Mouse (Mus musculus) liver, postnatal 0 days (tissue): Measurements from ENCODE around the gene Fcor. TPM values are rescaled to one million over a fixed set of nuclear protein-coding genes. Genes with fewer than 3 reads are reported as not detected.
A peak's percentile ranks its signal among the peaks of the same experiment; 100 is the strongest.

Experiments
- ATAC-seq: fragments of 200-750 bp; cut with Nextera tagmentation; 2 replicates; pipeline ENCODE4 v1.8.0; 2017; ENCODE audit warnings: mild to moderate bottlenecking, moderate library complexity
- DNase-seq: peaks from one replicate; pipeline ENCODE4 v3.0.0-alpha.2; 2016
- H3K27ac ChIP-seq: fragments of 300-500 bp; sonication (generic); 2 replicates; pipeline ENCODE4 v1.5.1; 2014; ENCODE audit warnings: antibody characterized with exemption, moderate library complexity, mild to moderate bottlenecking, low read depth
- H3K27me3 ChIP-seq: fragments of 300-500 bp; sonication (generic); 2 replicates; pipeline ENCODE4 v1.6.1; 2014; ENCODE audit warnings: low read length, control low read depth, mixed read lengths; ENCODE audit not compliant: insufficient read depth
- H3K36me3 ChIP-seq: fragments of 300-500 bp; sonication (generic); replicated peaks from 2 replicates; pipeline ENCODE4 v1.6.1; 2014; ENCODE audit warnings: mild to moderate bottlenecking, control low read depth, low read length, moderate library complexity, mixed read lengths; ENCODE audit not compliant: insufficient read depth
- H3K4me1 ChIP-seq: fragments of 300-500 bp; sonication (generic); 2 replicates; pipeline ENCODE4 v1.6.1; 2014; ENCODE audit warnings: antibody characterized with exemption, mild to moderate bottlenecking, control low read depth; ENCODE audit not compliant: insufficient read depth
- H3K4me2 ChIP-seq: fragments of 300-500 bp; sonication (generic); 2 replicates; pipeline ENCODE4 v1.6.1; 2014; ENCODE audit warnings: low read depth, mild to moderate bottlenecking, low read length, moderate library complexity, mixed read lengths
- H3K4me3 ChIP-seq: fragments of 300-500 bp; sonication (generic); 2 replicates; pipeline ENCODE4 v1.5.1; 2014; ENCODE audit warnings: low read depth, low read length
- H3K9ac ChIP-seq: fragments of 300-500 bp; sonication (generic); replicated peaks from 2 replicates; pipeline ENCODE4 v1.6.1; 2014; ENCODE audit warnings: mild to moderate bottlenecking, moderate library complexity
- H3K9me3 ChIP-seq: fragments of 300-500 bp; sonication (generic); 2 replicates; pipeline ENCODE4 v1.6.1; 2016; ENCODE audit warnings: mild to moderate bottlenecking, control low read depth, low read length, mixed read lengths
- CTCF ChIP-seq: sonication (generic); IDR thresholded peaks from 2 replicates; pipeline ENCODE4 v1.5.1; 2016; ENCODE audit warnings: antibody characterized with exemption, low read depth
- EP300 ChIP-seq: IDR thresholded peaks from 2 replicates; pipeline ENCODE4 v1.6.1; 2016; ENCODE audit warnings: antibody characterized with exemption, low read depth, mild to moderate bottlenecking
- WGBS: fragments of 180-500 bp; shearing (Covaris S2); extraction: QIAGEN DNeasy Blood & Tissue Kit; methylation state at CpG from one replicate; pipeline ENCODE4 v1.1.7; 2014; ENCODE audit not compliant: insufficient replicate concordance; 5-methylcytosine and 5-hydroxymethylcytosine counted together
- polyA plus RNA-seq: library from polyadenylated mRNA; unstranded; fragments of >200 nt; fragmentation: Nextera tagmentation; extraction: Ambion mirVana; gene quantifications from 2 replicates; pipeline ENCODE4 v1.2.1, GENCODE M21; 2015

Fcor gene
- polyA plus RNA-seq, 1 experiment from 2014 or later = 2.7 TPM

DNA sequence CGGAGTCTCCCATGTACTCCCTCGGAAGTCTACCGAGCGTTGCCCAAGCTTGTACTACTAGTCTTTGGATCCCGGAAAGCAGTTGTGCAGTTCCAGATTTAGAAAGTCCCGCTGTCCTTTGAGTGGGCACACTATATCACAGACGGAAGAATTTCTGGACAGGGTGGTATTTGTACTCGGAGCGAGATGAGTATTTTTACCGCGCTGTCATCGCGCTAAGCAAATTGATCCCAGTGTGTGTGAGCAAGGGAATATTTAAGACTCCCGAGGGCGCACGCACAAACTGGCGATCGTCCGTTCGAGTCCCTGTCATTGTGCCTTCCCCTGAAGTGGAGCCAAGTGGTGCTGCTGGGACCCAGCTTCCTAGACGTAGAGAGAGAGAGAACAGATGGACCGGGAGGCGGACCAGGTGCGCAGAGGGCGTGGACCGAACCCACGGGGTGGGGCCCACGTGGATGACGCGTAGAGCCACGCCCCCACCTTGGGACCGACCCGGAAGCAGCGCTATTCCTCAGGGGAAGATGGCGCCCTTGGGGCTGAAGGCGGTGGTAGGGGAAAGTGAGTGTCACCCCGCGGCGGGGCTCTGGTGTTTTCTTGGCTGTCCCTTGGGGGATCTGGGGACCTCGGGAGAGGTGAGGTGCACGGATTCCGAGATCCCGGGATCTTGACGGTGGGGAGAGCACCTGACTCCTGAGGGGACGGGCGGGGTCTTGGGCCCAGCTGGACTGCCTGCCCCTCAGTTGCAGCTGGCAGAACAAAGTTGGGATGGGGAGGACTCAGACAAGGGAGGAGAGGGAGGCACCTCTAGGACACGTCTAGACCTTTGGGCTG is 41.3 kb downstream of the Fcor start, which contains the start of gene Stxbp2:
Stxbp2 (plus strand) TSS at position 309 of the 831 bp plus-strand sequence.
- peaks cover 17% of the 10 kb centered on the region for H3K4me1 ChIP-seq
- H3K4me2 ChIP-seq = peak within 1 kb of the TSS; percentile 68
- peaks cover 32% of the 10 kb centered on the region for H3K36me3 ChIP-seq
- 4% methylated on average over 44 of the region's 47 CpGs for WGBS
- H3K9ac ChIP-seq = peak within 1 kb of the TSS; percentile 66
- no peaks in the 10 kb centered on the region for H3K9me3 ChIP-seq
- TF ChIP-seq CTCF (no peak), EP300 (no peak)
- H3K27me3 ChIP-seq = no peaks in the 10 kb centered on the region
- DNase-seq (peak; percentile 91), ATAC-seq (peak; percentile 97)
- H3K4me3 ChIP-seq = peak within 1 kb of the TSS; percentile 67
- H3K27ac ChIP-seq = peak within 1 kb of the TSS; percentile 42

- H3K36me3 ChIP-seq = peaks cover 9% of the 10 kb centered on the region; the same call in 1 of the 2 replicates
- H3K27me3 ChIP-seq = no peaks in the 10 kb centered on the region
- TF ChIP-seq CTCF (peak; percentile 72), EP300 (no peak)
- DNase-seq (peak; percentile 52), ATAC-seq (peak; percentile 37)
- no peaks in the 10 kb centered on the region for H3K9me3 ChIP-seq
- H3K27ac ChIP-seq = no peak overlapping the region
- 43% methylated on average over 5 of the region's 5 CpGs for WGBS
- no peak overlapping the region for H3K9ac ChIP-seq
- H3K4me3 ChIP-seq = no peak overlapping the region
- H3K4me1 ChIP-seq = peaks cover 17% of the 10 kb centered on the region
- H3K4me2 ChIP-seq = no peak overlapping the region
These were observed 44.1 kb downstream of the Fcor start for GRCm38 (mm10) chr8:3628014-3628413.

DNA sequence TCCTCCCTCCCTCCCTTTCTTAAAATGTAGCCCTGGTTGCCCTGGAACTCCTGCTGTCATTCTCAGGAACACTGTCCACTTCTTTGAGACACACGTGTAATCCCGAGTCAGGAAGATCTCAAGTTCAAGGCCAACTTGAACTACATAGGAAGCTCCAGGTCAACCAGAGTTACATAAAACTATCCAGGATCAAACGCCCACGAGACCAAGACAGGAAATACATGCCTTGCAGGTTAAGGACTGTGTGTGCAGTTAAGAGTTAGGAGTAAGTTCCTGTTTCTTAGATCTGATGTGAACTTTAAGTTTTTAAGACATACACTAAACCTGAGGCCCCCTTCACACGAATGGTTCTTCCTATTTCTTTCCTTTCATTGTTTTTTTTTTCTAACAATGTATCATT is 45.2 kb downstream of the Fcor start:
- H3K4me2 ChIP-seq = no peak overlapping the region
- peaks cover 4% of the 10 kb centered on the region; the same call in 1 of the 2 replicates for H3K36me3 ChIP-seq
- no peaks in the 10 kb centered on the region for H3K9me3 ChIP-seq
- no peak overlapping the region for H3K9ac ChIP-seq
- H3K4me3 ChIP-seq = no peak overlapping the region
- no peak overlapping the region for H3K27ac ChIP-seq
- TF ChIP-seq EP300 (no peak), CTCF (no peak)
- no peak for ATAC-seq
- H3K27me3 ChIP-seq = no peaks in the 10 kb centered on the region
- H3K4me1 ChIP-seq = peaks cover 17% of the 10 kb centered on the region
- WGBS = 22% methylated on average over 5 of the region's 5 CpGs
- DNase-seq = no peak

DNA sequence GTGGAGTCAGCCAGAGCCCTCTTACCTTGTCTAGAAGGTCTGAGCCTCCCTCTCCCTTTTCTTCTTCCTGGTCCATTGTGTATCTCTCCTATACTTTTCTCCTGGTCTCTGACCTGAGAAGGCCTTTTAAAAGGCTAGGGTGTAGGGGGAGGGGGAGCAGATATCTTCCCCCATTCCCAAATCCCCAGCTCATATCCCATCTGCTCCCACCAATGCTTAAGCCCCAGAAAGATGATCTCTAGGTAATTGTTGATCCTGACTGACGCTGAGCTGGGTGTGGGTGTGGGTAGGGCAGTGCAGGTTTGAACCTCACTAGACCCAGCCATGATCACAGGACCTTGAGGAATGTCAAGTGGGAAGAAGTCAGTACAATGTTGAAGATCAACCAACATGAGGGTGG is 46.7 kb downstream of the Fcor start, which contains the start of gene Pcp2:
Pcp2 (minus strand) TSS at position 101 of the 400 bp plus-strand sequence.
- H3K9me3 ChIP-seq = no peaks in the 10 kb centered on the region
- TF ChIP-seq EP300 = no peak
- no peak for TF ChIP-seq CTCF
- no peak within 1 kb of the TSS for H3K4me3 ChIP-seq
- no peak for ATAC-seq
- 72% methylated on average over 1 of the region's 1 CpGs for WGBS
- no peak for DNase-seq
- no peaks in the 10 kb centered on the region for H3K27me3 ChIP-seq
- H3K9ac ChIP-seq = no peak within 1 kb of the TSS
- H3K36me3 ChIP-seq = peaks cover 4% of the 10 kb centered on the region; the same call in 1 of the 2 replicates
- peaks cover 9% of the 10 kb centered on the region for H3K4me1 ChIP-seq
- H3K4me2 ChIP-seq = no peak within 1 kb of the TSS
- no peak within 1 kb of the TSS for H3K27ac ChIP-seq

DNA sequence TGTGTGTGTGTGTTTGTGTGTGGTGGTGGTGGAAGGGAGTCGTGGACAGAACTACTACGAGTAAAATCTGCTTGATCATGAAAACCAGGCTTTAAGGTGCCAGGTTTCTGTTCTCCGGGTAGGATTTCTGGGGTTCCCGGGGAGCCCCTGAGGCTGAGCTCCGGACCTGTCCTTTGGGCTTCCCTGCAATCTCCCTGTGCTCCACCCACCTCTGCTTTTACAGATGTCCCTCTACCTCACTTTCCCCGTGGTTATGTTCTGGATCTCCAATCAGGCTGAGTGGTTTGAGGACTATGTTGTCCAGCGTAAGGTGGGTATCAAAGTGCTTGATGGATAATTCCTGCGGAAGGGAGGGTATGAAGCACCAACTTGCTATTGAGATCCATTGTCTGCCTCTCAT is 50.0 kb downstream of the Fcor start:
- H3K4me1 ChIP-seq = peaks cover 19% of the 10 kb centered on the region
- no peak for TF ChIP-seq CTCF
- TF ChIP-seq EP300 = no peak
- no peak overlapping the region for H3K27ac ChIP-seq
- H3K27me3 ChIP-seq = no peaks in the 10 kb centered on the region
- H3K4me3 ChIP-seq = peak overlapping the region; percentile 75
- ATAC-seq = no peak
- H3K9ac ChIP-seq = peak overlapping the region; percentile 68; the same call in 1 of the 2 replicates
- 62% methylated on average over 8 of the region's 8 CpGs for WGBS
- peak overlapping the region; percentile 74 for H3K4me2 ChIP-seq
- H3K9me3 ChIP-seq = no peaks in the 10 kb centered on the region
- DNase-seq = no peak
- H3K36me3 ChIP-seq = peaks cover 16% of the 10 kb centered on the region

DNA sequence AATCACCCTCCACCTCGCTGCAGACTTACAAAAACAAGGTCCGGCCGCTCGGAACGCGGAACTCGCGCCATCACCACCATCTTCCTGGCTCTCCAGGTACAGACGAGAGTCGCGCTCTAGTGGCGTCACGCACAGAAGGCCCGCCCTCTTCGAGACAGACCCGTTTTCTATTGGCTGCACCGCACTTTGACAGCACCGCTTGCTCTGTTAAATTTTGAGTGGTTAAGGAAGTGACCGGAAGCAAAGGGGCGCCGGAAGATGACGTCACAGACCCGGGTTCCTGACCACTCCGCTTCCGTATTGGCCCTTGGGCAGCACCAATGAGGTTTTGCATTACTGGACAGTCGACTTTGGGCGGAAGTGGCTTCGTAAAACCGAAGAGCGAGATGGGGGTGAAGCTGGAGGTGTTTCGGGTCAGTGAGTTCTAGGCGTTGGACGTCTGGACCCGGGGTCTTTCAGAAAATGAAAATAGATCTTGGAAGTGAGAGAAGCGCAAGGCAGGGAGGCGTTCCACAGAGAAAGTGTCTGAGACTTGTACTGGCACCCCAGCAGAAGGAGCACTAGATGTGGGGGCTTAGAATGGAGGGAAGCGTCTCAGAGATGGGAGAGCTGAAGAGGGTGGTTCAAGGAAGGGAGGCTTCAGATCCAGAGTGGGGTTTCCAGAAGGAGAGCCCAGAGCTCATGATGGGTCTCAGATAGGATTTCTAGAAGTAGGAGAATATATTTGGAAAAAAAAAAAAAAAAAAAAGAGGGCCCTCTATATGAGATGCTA is 50.8 kb downstream of the Fcor start, which contains the start of the genes Xab2 and Pet100:
Xab2 (minus strand) TSS at position 118 of the 772 bp plus-strand sequence.
Pet100 (plus strand) TSS at position 350 of the 772 bp plus-strand sequence.
- peaks cover 22% of the 10 kb centered on the region for H3K36me3 ChIP-seq
- H3K27me3 ChIP-seq = no peaks in the 10 kb centered on the region
- TF ChIP-seq EP300 (peak; percentile 73; the same call in 1 of the 2 replicates), CTCF (no peak)
- peak within 1 kb of the TSS; percentile 74 for H3K9ac ChIP-seq
- H3K4me3 ChIP-seq = peak within 1 kb of the TSS; percentile 75
- under 1% methylated on average over 37 of the region's 37 CpGs for WGBS
- H3K4me2 ChIP-seq = peak within 1 kb of the TSS; percentile 77
- no peaks in the 10 kb centered on the region for H3K9me3 ChIP-seq
- peak; percentile 98 for ATAC-seq
- H3K4me1 ChIP-seq = peaks cover 19% of the 10 kb centered on the region
- no peak within 1 kb of the TSS; the same call in none of the 2 replicates for H3K27ac ChIP-seq
- peak; percentile 100 for DNase-seq

Other genes starting within 250 kb of the Fcor start
- gene Pex11g, start 204.7 kb downstream of the Fcor start, polyA plus RNA-seq = 14.8 and 14.9 TPM in 2 replicates
- not detected in 2 replicates for gene Tex45, start 201.5 kb downstream of the Fcor start, polyA plus RNA-seq
- 4.9 and 6.3 TPM in 2 replicates for gene Zfp358, start 179.2 kb downstream of the Fcor start, polyA plus RNA-seq
- 19.9 and 20.6 TPM in 2 replicates for gene Mcoln1, start 171.9 kb downstream of the Fcor start, polyA plus RNA-seq
- gene Pnpla6, start 157.0 kb downstream of the Fcor start, polyA plus RNA-seq = 6.4 TPM in 2 replicates
- 0.89 and 1.0 TPM in 2 replicates for gene C330021F23Rik, start 104.4 kb downstream of the Fcor start, polyA plus RNA-seq
- gene Camsap3, start 85.1 kb downstream of the Fcor start, polyA plus RNA-seq = 2.4 and 2.6 TPM in 2 replicates
- gene Xab2, start 51.0 kb downstream of the Fcor start, polyA plus RNA-seq = 13.2 and 15.9 TPM in 2 replicates
- 88.9 and 91.2 TPM in 2 replicates for gene Pet100, start 50.8 kb downstream of the Fcor start, polyA plus RNA-seq
- gene Pcp2, start 46.8 kb downstream of the Fcor start, polyA plus RNA-seq = 0.07 TPM in 1 of 2 replicates, not detected in the other
- gene Stxbp2, start 41.4 kb downstream of the Fcor start, polyA plus RNA-seq = 40.5 and 46.9 TPM in 2 replicates
- gene Retn, start 16.6 kb downstream of the Fcor start, polyA plus RNA-seq = not detected in 2 replicates
- gene Mcemp1, start 6.6 kb downstream of the Fcor start, polyA plus RNA-seq = 11.9 and 12.8 TPM in 2 replicates
- 16.6 and 16.9 TPM in 2 replicates for gene Trappc5, start 3.9 kb upstream of the Fcor start, polyA plus RNA-seq
- gene Fcer2a, start 21.8 kb upstream of the Fcor start, polyA plus RNA-seq = 0.05 and 0.06 TPM in 2 replicates
- 29.3 and 30.2 TPM in 2 replicates for gene Clec4g, start 48.3 kb upstream of the Fcor start, polyA plus RNA-seq
- gene Cd209a, start 76.6 kb upstream of the Fcor start, polyA plus RNA-seq = 0.14 and 0.19 TPM in 2 replicates
- 0.09 TPM in 1 of 2 replicates, not detected in the other for gene Cd209e, start 181.9 kb upstream of the Fcor start, polyA plus RNA-seq
- gene Cd209d, start 206.2 kb upstream of the Fcor start, polyA plus RNA-seq = not detected in 2 replicates